Mouse (Mus musculus): ENCODE data around the gene Slc40a1.

The Slc40a1 gene

GRCm38 (mm10) chr1:45883378-45883777, 42.9 kb downstream of the Slc40a1 start:
- DNase-seq (ENCODE audit: low spot score), result no peak

GRCm38 (mm10) chr1:45882076-45882475, 44.2 kb downstream of the Slc40a1 start:
- DNase-seq (ENCODE audit: low spot score), result no peak

GRCm38 (mm10) chr1:45881228-45881832, 45.0 kb downstream of the Slc40a1 start:
- no peak for DNase-seq (ENCODE audit: low spot score)

- DNase-seq (ENCODE audit: low spot score), result no peak
Observed at GRCm38 (mm10) chr1:45877463-45877862, 48.9 kb downstream of the Slc40a1 start.

- no peak for DNase-seq (ENCODE audit: low spot score)
Observed at GRCm38 (mm10) chr1:45876450-45877198, 49.7 kb downstream of the Slc40a1 start.

GRCm38 (mm10) chr1:45875640-45876039, 50.7 kb downstream of the Slc40a1 start:
- no peak for DNase-seq (ENCODE audit: low spot score)

GRCm38 (mm10) chr1:45873250-45873649, 53.1 kb downstream of the Slc40a1 start:
- no peak for DNase-seq (ENCODE audit: low spot score)

- DNase-seq (ENCODE audit: low spot score), result no peak
Observed at GRCm38 (mm10) chr1:45868479-45869137, 57.7 kb downstream of the Slc40a1 start.

- no peak for DNase-seq (ENCODE audit: low spot score)
Observed at GRCm38 (mm10) chr1:45868050-45868449, 58.3 kb downstream of the Slc40a1 start.

- no peak for DNase-seq (ENCODE audit: low spot score)
Observed at GRCm38 (mm10) chr1:45866288-45867018, 59.9 kb downstream of the Slc40a1 start.

GRCm38 (mm10) chr1:45865727-45866126, 60.6 kb downstream of the Slc40a1 start:
- no peak for DNase-seq (ENCODE audit: low spot score)

- DNase-seq (ENCODE audit: low spot score), result no peak
Observed at GRCm38 (mm10) chr1:45865316-45865715, 61.0 kb downstream of the Slc40a1 start.

GRCm38 (mm10) chr1:45864564-45865014, 61.7 kb downstream of the Slc40a1 start:
- DNase-seq (ENCODE audit: low spot score), result no peak

GRCm38 (mm10) chr1:45863641-45864040, 62.7 kb downstream of the Slc40a1 start:
- DNase-seq (ENCODE audit: low spot score), result no peak

- no peak for DNase-seq (ENCODE audit: low spot score)
Observed at GRCm38 (mm10) chr1:45861162-45861561, 65.2 kb downstream of the Slc40a1 start.

- no peak for DNase-seq (ENCODE audit: low spot score)
Observed at GRCm38 (mm10) chr1:45860349-45860748, 66.0 kb downstream of the Slc40a1 start.

Data from urinary bladder, postnatal 14 days (tissue).